ENCODE assay signal across 8 mouse cellular contexts in genomic region chr6:120039256-120039563, GRCm38 (mm10). TPM values are rescaled to one million over a fixed set of nuclear protein-coding genes. Genes with fewer than 3 reads are reported as not detected.
A peak's percentile ranks its signal among the peaks of the same experiment; 100 is the strongest.
DNase-seq lines count a peak whose midpoint lies in the region; ATAC-seq and TF ChIP-seq lines count a peak whose summit lies in the region.

No protein-coding gene starts in this region.

- peak in 1 of 2 experiments; percentile 13 for DNase-seq in left cerebral cortex, adult 2 months (ENCODE audit: extremely low spot score in 1 of 2, low spot score in 2 of 2)
- DNase-seq in left cerebral cortex, adult 8-10 months (ENCODE audit: low spot score in 2 of 2): no peak
- DNase-seq in adrenal gland, postnatal 25 days: peak; percentile 31
- no peak for DNase-seq in hindbrain, embryonic 11.5 days (ENCODE audit: low spot score)
- DNase-seq in liver: peak; percentile 78
- no peak for DNase-seq in midbrain, postnatal 0 days (ENCODE audit: low spot score)
- peak; percentile 63 for DNase-seq in thymus, postnatal 4 days

- no peak for TF ChIP-seq CTCF in left cerebral cortex, adult 2 months (IDR thresholded peaks at IDR 0.05)
- no peak for TF ChIP-seq CTCF in midbrain, postnatal 0 days (IDR thresholded peaks at IDR 0.05)

- intact Hi-C loops in left cerebral cortex, adult 2 months (cut with DNase I): loop anchor here (1.0 to 10.0 kb wide), 3 partner anchors 70 to 554 kb away; no protein-coding TSS in a partner anchor

- peaks cover 2% of the 10 kb centered on the region; the same call in 1 of the 2 replicates for H3K4me1 ChIP-seq in hindbrain, embryonic 11.5 days (replicated peaks; ENCODE audit: control insufficient read depth, insufficient read depth, low read length)
- H3K4me1 ChIP-seq in midbrain, postnatal 0 days (ENCODE audit: insufficient read depth, low read length): peaks cover 5% of the 10 kb centered on the region; the same call in 1 of the 2 replicates

- 0% methylated on average over 9 of the region's 9 CpGs for whole genome bisulfite sequencing in hindbrain, embryonic 11.5 days
- WGBS in midbrain, postnatal 0 days: under 1% methylated on average over 9 of the region's 9 CpGs

- H3K4me3 ChIP-seq in left cerebral cortex, adult 2 months: peak overlapping the region; percentile 80
- H3K4me3 ChIP-seq in hindbrain, embryonic 11.5 days (ENCODE audit: low read depth, low read length): peak overlapping the region; percentile 94
- peak overlapping the region; percentile 95 for H3K4me3 ChIP-seq in midbrain, postnatal 0 days (ENCODE audit: low read depth, low read length)

- no peaks in the 10 kb centered on the region for H3K27me3 ChIP-seq in hindbrain, embryonic 11.5 days (ENCODE audit: control insufficient read depth, insufficient read depth, low read length)
- no peaks in the 10 kb centered on the region for H3K27me3 ChIP-seq in midbrain, postnatal 0 days (ENCODE audit: insufficient read depth, low read length)

- peak; percentile 45 for ATAC-seq in erythroid progenitor cell, adult 5-6 weeks (replicated peaks; ENCODE audit: low FRiP score, poor library complexity, severe bottlenecking)
- no peak for ATAC-seq in hindbrain, embryonic 11.5 days (ENCODE audit: low FRiP score)
- no peak for ATAC-seq in midbrain, postnatal 0 days (ENCODE audit: low FRiP score)

- peak overlapping the region; percentile 77 for H3K27ac ChIP-seq in left cerebral cortex, adult 2 months
- H3K27ac ChIP-seq in hindbrain, embryonic 11.5 days (ENCODE audit: low read depth, low read length): no peak overlapping the region
- H3K27ac ChIP-seq in midbrain, postnatal 0 days (ENCODE audit: low read depth, low read length): no peak overlapping the region

- H3K36me3 ChIP-seq in hindbrain, embryonic 11.5 days (ENCODE audit: control insufficient read depth, insufficient read depth, low read length): no peaks in the 10 kb centered on the region
- H3K36me3 ChIP-seq in midbrain, postnatal 0 days (ENCODE audit: insufficient read depth, low read length): no peaks in the 10 kb centered on the region

- H3K4me2 ChIP-seq in hindbrain, embryonic 11.5 days (replicated peaks; ENCODE audit: low read depth, low read length): peak overlapping the region; percentile 68
- peak overlapping the region; percentile 50 for H3K4me2 ChIP-seq in midbrain, postnatal 0 days (ENCODE audit: low read depth, low read length, poor library complexity, severe bottlenecking)

- H3K9ac ChIP-seq in hindbrain, embryonic 11.5 days (ENCODE audit: low read depth, low read length): peak overlapping the region; percentile 12
- 0 out of 2 replicates have a peak overlapping the region, but pooled peaks have one; percentile 33 for H3K9ac ChIP-seq in midbrain, postnatal 0 days (replicated peaks; ENCODE audit: low read length, poor library complexity, severe bottlenecking)

- no peaks in the 10 kb centered on the region for H3K9me3 ChIP-seq in hindbrain, embryonic 11.5 days (ENCODE audit: control insufficient read depth, low read length)
- H3K9me3 ChIP-seq in midbrain, postnatal 0 days (ENCODE audit: low read length): no peaks in the 10 kb centered on the region

RNA-seq across cellular contexts. Expression of gene Wnk1, which starts 0.7 kb away (rescaled TPM):
- 100 to 1,000 TPM; 186 to 212 TPM for total RNA-seq in left cerebral cortex, adult 2 months (2021)
- 100 to 1,000 TPM; 191 to 267 (median 227) TPM for total RNA-seq in left cerebral cortex, adult 8-10 months (2022)
- total RNA-seq in adrenal gland, postnatal 25 days (2021): 201 and 279 TPM in 2 replicates
- 952 and 1,049 TPM in 2 replicates for total RNA-seq in erythroid progenitor cell, adult 5-6 weeks (2015; ENCODE audit: low replicate concordance)
- total RNA-seq in erythroid progenitor cell, adult 5-6 weeks (2017; ENCODE audit: low replicate concordance): 745 and 1,012 TPM in 2 replicates
- 63.9 and 91.7 TPM in 2 replicates for polyA plus RNA-seq in hindbrain, embryonic 11.5 days (2014; fragmentation: Nextera tagmentation; extraction: Ambion mirVana)
- total RNA-seq in midbrain, postnatal 0 days (2014; rRNA removed): 122 and 143 TPM in 2 replicates
- 29.5 and 43.4 TPM in 2 replicates for polyA plus RNA-seq in midbrain, postnatal 0 days (2015; fragmentation: Nextera tagmentation; extraction: Ambion mirVana)

RNA-seq across cellular contexts. Expression of gene Ninj2, which starts 53.9 kb away (rescaled TPM):
- total RNA-seq in left cerebral cortex, adult 2 months (2021): 1 to 10 TPM in 1 of 2 experiments, under 1 TPM in 1; 0.56 to 1.3 TPM
- 1 to 10 TPM; 1.3 to 3.0 (median 2.2) TPM for total RNA-seq in left cerebral cortex, adult 8-10 months (2022)
- total RNA-seq in adrenal gland, postnatal 25 days (2021): not detected in 2 replicates
- total RNA-seq in erythroid progenitor cell, adult 5-6 weeks (2015; ENCODE audit: low replicate concordance): 3.6 TPM in 1 of 2 replicates, not detected in the other
- total RNA-seq in erythroid progenitor cell, adult 5-6 weeks (2017; ENCODE audit: low replicate concordance): not detected in 2 replicates
- not detected in 2 replicates for polyA plus RNA-seq in hindbrain, embryonic 11.5 days (2014; fragmentation: Nextera tagmentation; extraction: Ambion mirVana)
- not detected in 2 replicates for total RNA-seq in midbrain, postnatal 0 days (2014; rRNA removed)
- not detected in 2 replicates for polyA plus RNA-seq in midbrain, postnatal 0 days (2015; fragmentation: Nextera tagmentation; extraction: Ambion mirVana)

Comparison
In these comparisons a context has a peak if more than half of its experiments do, and no peak if none do; other contexts are left out.
1. DNase-seq: peak in adrenal gland, postnatal 25 days (single experiment), liver (single experiment) and thymus, postnatal 4 days (single experiment); none in left cerebral cortex, adult 8-10 months (0 of 2), hindbrain, embryonic 11.5 days (single experiment) and midbrain, postnatal 0 days (single experiment).
2. Peak in every context shown above with its lines, with median percentiles within 50 percentile points of each other: H3K4me3 ChIP-seq.